Mouse (Mus musculus): ENCODE measurements at regions not wholly inside any gene's neighbourhood (a gene's known extent, or its start where the extent isn't known, plus 50 kb on each side); places are given as distances from the start of the nearest gene placed in this dataset.

GRCm38 (mm10) chr12:118703068-118703662 lies 143.0 kb upstream of the Sp8 start:
- ATAC-seq (replicated peaks): 0 out of 2 replicates have a peak, but pooled peaks have one; percentile 45
- Histone ChIP-seq H3K27ac (no peak overlapping the region), H3K27me3 (replicated peaks) (no peaks in the 10 kb centered on the region), H3K9me3 (no peaks in the 10 kb centered on the region), H3K4me3 (no peak overlapping the region), H3K4me2 (no peak overlapping the region), H3K36me3 (replicated peaks) (no peaks in the 10 kb centered on the region), H3K9ac (no peak overlapping the region), H3K4me1 (peaks cover 11% of the 10 kb centered on the region)
- WGBS: 42% methylated on average over 11 of the region's 11 CpGs

DNA sequence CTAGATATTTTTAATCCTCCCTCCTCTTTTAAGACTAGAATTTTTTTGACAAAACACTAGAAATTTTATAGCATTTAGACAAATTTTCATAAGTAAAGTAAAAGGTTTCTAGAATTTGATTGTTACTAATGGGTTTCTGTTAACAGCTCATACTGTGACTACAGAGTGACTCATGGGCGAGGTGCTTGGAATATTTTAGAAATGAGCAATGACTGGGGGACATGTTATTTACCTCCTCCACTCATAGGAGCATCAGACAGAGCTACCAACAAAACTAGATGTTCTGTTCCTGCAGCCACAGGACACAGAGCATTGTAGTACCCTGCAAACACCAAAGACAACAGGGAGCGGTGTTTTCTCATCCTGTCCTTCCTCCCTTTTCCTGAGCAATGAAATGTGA lies 144.3 kb upstream of the Sp8 start:
- Histone ChIP-seq H3K9me3 (no peaks in the 10 kb centered on the region), H3K27me3 (replicated peaks) (no peaks in the 10 kb centered on the region), H3K4me2 (no peak overlapping the region), H3K4me1 (peaks cover 11% of the 10 kb centered on the region), H3K4me3 (no peak overlapping the region), H3K36me3 (replicated peaks) (no peaks in the 10 kb centered on the region), H3K9ac (no peak overlapping the region), H3K27ac (no peak overlapping the region)
- WGBS: 86% methylated on average over 2 of the region's 2 CpGs
- ATAC-seq (replicated peaks): no peak

DNA sequence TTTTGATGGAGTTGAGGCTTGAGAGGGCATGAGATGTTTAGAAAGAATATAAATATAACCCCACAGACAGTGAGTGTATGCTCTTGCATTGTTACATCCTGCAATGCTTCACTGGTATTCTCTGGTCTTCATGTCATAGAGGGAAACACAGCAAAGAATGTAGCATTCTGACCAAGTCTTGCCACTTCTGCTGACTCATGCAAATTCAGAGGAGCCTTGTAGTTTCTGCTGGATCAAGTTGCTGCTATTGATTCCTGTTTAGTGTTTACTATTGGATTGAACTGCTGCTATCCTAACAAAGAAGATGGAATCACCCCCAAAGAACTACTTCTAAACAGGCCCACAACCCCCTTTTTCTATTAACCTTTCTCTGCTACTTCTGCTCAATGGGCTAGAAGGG lies 148.0 kb upstream of the Sp8 start:
- H3K27ac ChIP-seq: no peak overlapping the region

GRCm38 (mm10) chr12:118694701-118695100 lies 151.4 kb upstream of the Sp8 start:
- ATAC-seq (replicated peaks): no peak
- Histone ChIP-seq H3K9me3 (no peaks in the 10 kb centered on the region), H3K36me3 (replicated peaks) (no peaks in the 10 kb centered on the region), H3K4me3 (no peak overlapping the region), H3K4me1 (no peaks in the 10 kb centered on the region), H3K27ac (no peak overlapping the region), H3K9ac (no peak overlapping the region), H3K27me3 (replicated peaks) (no peaks in the 10 kb centered on the region), H3K4me2 (no peak overlapping the region)
- 85% methylated on average over 2 of the region's 2 CpGs for WGBS

More for the DNA sequence above, 148.0 kb upstream of the Sp8 start:
- no peaks in the 10 kb centered on the region for H3K27me3 ChIP-seq (replicated peaks)
- H3K4me3 ChIP-seq: no peak overlapping the region
- no peak overlapping the region for H3K9ac ChIP-seq
- no peak for ATAC-seq (replicated peaks)
- no peaks in the 10 kb centered on the region for H3K9me3 ChIP-seq
- 0 out of 2 replicates have a peak, but pooled peaks cover 3% of the 10 kb centered on the region for H3K4me1 ChIP-seq
- H3K36me3 ChIP-seq (replicated peaks): no peaks in the 10 kb centered on the region
- H3K4me2 ChIP-seq: no peak overlapping the region

- ATAC-seq (replicated peaks): no peak
- Histone ChIP-seq H3K27me3 (replicated peaks) (no peaks in the 10 kb centered on the region), H3K4me3 (no peak overlapping the region), H3K9ac (no peak overlapping the region), H3K4me1 (no peaks in the 10 kb centered on the region), H3K36me3 (replicated peaks) (no peaks in the 10 kb centered on the region), H3K27ac (no peak overlapping the region), H3K9me3 (no peaks in the 10 kb centered on the region), H3K4me2 (no peak overlapping the region)
- WGBS: 94% methylated on average over 1 of the region's 1 CpGs
These were observed 163.2 kb upstream of the Sp8 start for GRCm38 (mm10) chr12:118682902-118683301.

GRCm38 (mm10) chr12:118677989-118678388 lies 168.1 kb upstream of the Sp8 start:
- no peaks in the 10 kb centered on the region for H3K4me1 ChIP-seq
- H3K9ac ChIP-seq: no peak overlapping the region
- no peak overlapping the region for H3K4me3 ChIP-seq
- no peaks in the 10 kb centered on the region for H3K9me3 ChIP-seq
- H3K27me3 ChIP-seq (replicated peaks): no peaks in the 10 kb centered on the region
- no peaks in the 10 kb centered on the region for H3K36me3 ChIP-seq (replicated peaks)
- no peak overlapping the region for H3K4me2 ChIP-seq
- H3K27ac ChIP-seq: no peak overlapping the region
- 86% methylated on average over 4 of the region's 4 CpGs for WGBS
- no peak for ATAC-seq (replicated peaks)

DNA sequence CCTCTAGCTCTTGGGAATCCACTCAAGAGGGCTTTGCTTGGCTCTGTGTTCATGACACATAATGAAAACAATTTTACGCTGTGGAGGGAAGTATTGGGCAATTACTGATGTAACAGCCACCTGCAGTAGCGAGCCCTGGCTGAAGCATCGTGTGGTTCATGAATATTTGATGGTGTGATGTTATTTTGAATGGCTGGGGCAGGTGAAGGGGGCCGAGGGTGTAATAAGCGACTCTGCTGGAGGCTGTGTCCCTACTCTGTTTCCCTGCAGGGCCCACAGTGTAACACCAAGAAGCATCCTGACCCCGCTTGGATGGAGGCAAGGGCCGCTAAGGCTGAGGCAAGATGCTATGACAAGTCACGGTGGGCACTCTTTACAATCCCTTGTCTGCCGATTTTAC lies 184.6 kb upstream of the Sp8 start:
- peak; percentile 70; the same call in 1 of the 2 replicates for ATAC-seq (replicated peaks)
- WGBS: 6% methylated on average over 9 of the region's 9 CpGs
- peaks cover 41% of the 10 kb centered on the region for H3K27me3 ChIP-seq (replicated peaks)
- no peak overlapping the region for H3K9ac ChIP-seq
- H3K4me2 ChIP-seq: peak overlapping the region; percentile 9; the same call in 1 of the 2 replicates
- peaks cover 19% of the 10 kb centered on the region for H3K4me1 ChIP-seq
- H3K9me3 ChIP-seq: no peaks in the 10 kb centered on the region
- no peaks in the 10 kb centered on the region for H3K36me3 ChIP-seq (replicated peaks)
- H3K27ac ChIP-seq: no peak overlapping the region
- no peak overlapping the region for H3K4me3 ChIP-seq

GRCm38 (mm10) chr12:118661214-118661486 lies 185.0 kb upstream of the Sp8 start:
- Histone ChIP-seq H3K4me3 (no peak overlapping the region), H3K36me3 (replicated peaks) (no peaks in the 10 kb centered on the region), H3K9ac (no peak overlapping the region), H3K4me1 (peaks cover 19% of the 10 kb centered on the region), H3K27me3 (replicated peaks) (peaks cover 46% of the 10 kb centered on the region), H3K9me3 (no peaks in the 10 kb centered on the region), H3K27ac (no peak overlapping the region), H3K4me2 (peak overlapping the region; percentile 9; the same call in 1 of the 2 replicates)
- no peak for ATAC-seq (replicated peaks)
- 2% methylated on average over 5 of the region's 5 CpGs for WGBS

DNA sequence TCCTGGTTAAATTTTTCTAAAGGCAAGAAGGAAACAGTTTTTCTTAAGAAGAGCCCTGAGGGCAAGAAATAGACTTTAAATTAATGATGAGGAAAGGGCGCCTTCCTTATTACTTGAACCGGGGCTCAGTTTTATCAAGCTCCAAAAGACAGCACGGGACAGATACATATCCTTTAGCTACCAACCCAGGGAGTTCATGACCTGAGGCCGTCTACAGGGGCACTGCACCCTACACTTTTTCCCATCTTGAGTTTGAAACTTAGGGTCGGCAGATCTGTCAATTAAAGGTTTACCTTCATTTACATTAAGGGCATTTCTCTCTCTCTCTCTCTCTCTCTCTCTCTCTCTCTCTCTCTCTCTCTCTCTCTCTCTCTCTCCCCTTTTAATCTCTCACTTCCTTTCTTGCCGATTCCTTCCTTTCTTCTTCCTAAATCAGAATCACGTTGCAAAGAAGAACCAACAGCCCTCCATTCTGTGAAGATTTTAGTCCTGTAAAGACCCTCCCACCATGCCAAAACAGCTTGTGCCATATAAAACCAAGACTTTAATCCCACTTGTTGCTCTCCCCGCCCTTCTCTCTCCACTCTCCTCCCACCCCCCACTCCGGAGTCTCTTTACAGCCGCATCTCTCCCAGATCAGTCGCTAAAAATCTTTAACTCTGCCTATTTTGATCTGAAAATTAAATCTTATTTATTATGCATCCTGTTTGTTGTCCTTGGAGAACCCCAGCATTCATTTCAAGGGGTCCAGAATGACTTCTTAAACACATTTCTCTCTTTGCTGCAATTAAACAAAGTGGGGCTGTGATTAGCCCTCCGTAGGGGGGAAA lies 185.5 kb upstream of the Sp8 start:
- 3% methylated on average over 12 of the region's 12 CpGs for WGBS
- ATAC-seq (replicated peaks): no peak
- peaks cover 50% of the 10 kb centered on the region for H3K27me3 ChIP-seq (replicated peaks)
- no peak overlapping the region for H3K27ac ChIP-seq
- no peaks in the 10 kb centered on the region for H3K36me3 ChIP-seq (replicated peaks)
- no peak overlapping the region for H3K9ac ChIP-seq
- peaks cover 19% of the 10 kb centered on the region for H3K4me1 ChIP-seq
- H3K4me2 ChIP-seq: peak overlapping the region; percentile 9; the same call in 1 of the 2 replicates
- H3K4me3 ChIP-seq: no peak overlapping the region
- H3K9me3 ChIP-seq: no peaks in the 10 kb centered on the region

- no peak overlapping the region for H3K9ac ChIP-seq
- H3K4me3 ChIP-seq: no peak overlapping the region
- peaks cover 57% of the 10 kb centered on the region for H3K27me3 ChIP-seq (replicated peaks)
- no peak overlapping the region for H3K27ac ChIP-seq
- no peaks in the 10 kb centered on the region for H3K36me3 ChIP-seq (replicated peaks)
- 11% methylated on average over 14 of the region's 14 CpGs for WGBS
- ATAC-seq (replicated peaks): 0 out of 2 replicates have a peak, but pooled peaks have one; percentile 48
- H3K4me2 ChIP-seq: no peak overlapping the region
- H3K9me3 ChIP-seq: no peaks in the 10 kb centered on the region
- peaks cover 19% of the 10 kb centered on the region for H3K4me1 ChIP-seq
These were observed 186.6 kb upstream of the Sp8 start for GRCm38 (mm10) chr12:118659240-118660120.

DNA sequence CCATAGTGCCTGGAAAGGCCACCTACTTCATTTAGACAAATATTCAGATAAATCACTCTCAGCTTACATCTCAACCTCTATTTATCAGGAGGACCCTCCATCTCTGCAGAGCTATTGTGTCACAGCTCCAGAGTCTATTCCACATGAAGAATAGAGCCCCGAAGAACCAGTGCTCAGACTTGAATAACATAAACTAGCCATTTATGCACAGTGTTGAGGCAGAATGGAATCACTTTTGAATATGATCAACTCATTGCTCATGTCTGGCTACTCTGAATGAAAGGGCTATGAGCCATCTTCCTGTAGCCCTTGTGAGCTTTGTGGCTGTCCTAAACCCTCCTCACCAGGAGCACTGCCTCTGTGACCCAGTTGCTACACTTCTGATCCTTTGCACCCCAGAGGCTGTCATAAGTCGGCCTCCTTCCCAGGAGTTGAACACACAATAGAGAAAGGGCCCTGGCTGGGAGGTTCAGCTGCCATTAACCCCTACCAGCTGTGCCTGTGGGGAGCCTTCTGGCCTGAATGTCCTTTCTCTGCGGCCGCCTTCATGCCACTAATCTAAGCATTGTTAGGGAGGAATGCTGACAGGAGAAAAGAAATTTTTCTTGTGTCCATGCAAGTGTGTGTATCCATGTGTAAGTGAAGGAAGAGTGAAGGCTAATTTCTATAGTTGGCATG lies 195.5 kb upstream of the Sp8 start:
- peaks cover 64% of the 10 kb centered on the region for H3K27me3 ChIP-seq (replicated peaks)

More for the DNA sequence above, 195.5 kb upstream of the Sp8 start:
- H3K9me3 ChIP-seq: no peaks in the 10 kb centered on the region
- H3K4me3 ChIP-seq: no peak overlapping the region
- H3K4me1 ChIP-seq: peaks cover 6% of the 10 kb centered on the region
- H3K27ac ChIP-seq: no peak overlapping the region
- no peaks in the 10 kb centered on the region for H3K36me3 ChIP-seq (replicated peaks)
- H3K9ac ChIP-seq: no peak overlapping the region
- 0 out of 2 replicates have a peak, but pooled peaks have one; percentile 39 for ATAC-seq (replicated peaks)
- H3K4me2 ChIP-seq: no peak overlapping the region
- 10% methylated on average over 4 of the region's 4 CpGs for WGBS

All from midbrain, embryonic 15.5 days (tissue).